Mouse (Mus musculus) liver, postnatal 0 days (tissue): Measurements from ENCODE around the gene Tmem107.

ENCODE experiments used
- CTCF ChIP-seq: sonication (generic); IDR thresholded peaks from 2 replicates; pipeline ENCODE4 v1.5.1; 2016; ENCODE audit warnings: antibody characterized with exemption, low read depth
- EP300 ChIP-seq: IDR thresholded peaks from 2 replicates; pipeline ENCODE4 v1.6.1; 2016; ENCODE audit warnings: antibody characterized with exemption, low read depth, mild to moderate bottlenecking

DNA sequence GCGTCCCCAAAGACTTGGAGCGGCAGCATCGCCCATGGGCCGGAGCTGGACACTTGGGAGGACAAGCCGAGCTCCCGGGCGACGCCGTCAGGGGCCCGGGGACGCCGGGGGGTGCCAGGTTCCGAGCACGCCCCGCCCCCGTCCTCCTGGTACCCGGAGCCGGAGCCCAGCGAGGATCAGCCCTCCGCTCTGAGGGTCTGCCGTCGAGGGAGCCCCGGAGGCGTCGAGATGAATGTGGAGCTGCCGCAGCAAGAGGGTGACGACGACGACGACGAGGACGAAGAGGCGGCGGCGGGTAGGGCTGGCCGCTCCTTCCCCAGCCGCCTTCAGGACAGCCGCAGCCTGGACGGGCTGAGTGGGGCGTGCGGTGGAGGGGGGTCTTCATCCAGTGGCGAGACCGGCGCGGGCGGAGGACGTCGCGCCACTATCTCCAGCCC lies 10.6 kb upstream of the Tmem107 start:
- TF ChIP-seq CTCF (no peak), EP300 (no peak)
